Mouse (Mus musculus) liver, adult 2 months (tissue): ENCODE measurements around the gene Il18.

Experiments used
- CTCF ChIP-seq: fragments of 200-500 bp; IDR thresholded peaks from 2 replicates; pipeline ENCODE4 v1.5.1; 2011; ENCODE audit warnings: low read depth, low read length, control low read depth
- POLR2A ChIP-seq: fragments of 200-500 bp; IDR thresholded peaks from 2 replicates; pipeline ENCODE4 v1.6.1; 2011; ENCODE audit warnings: low read length, control low read depth; ENCODE audit not compliant: insufficient read depth; ENCODE audit errors: extremely low read depth

GRCm38 (mm10) chr9:50594794-50595417, 40.3 kb downstream of the Il18 start:
- TF ChIP-seq CTCF (no peak), POLR2A (no peak)
